Mouse (Mus musculus) layer of hippocampus, adult 6 months (tissue): ENCODE data around the gene Fpr-rs4. TPM values are rescaled to one million over a fixed set of nuclear protein-coding genes. Genes with fewer than 3 reads are reported as not detected.

Experiments
- long read RNA-seq, 2 experiments: library from polyadenylated mRNA; unstranded; transcript quantifications; one replicate each; pipeline ENCODE4 v2.0.0; 2019 to 2020
- polyA plus RNA-seq: library from polyadenylated mRNA; unstranded; fragments of <200 nt; fragmentation: Nextera tagmentation; gene quantifications from 2 replicates; pipeline ENCODE4 v1.2.3, GENCODE M21; 2021

The Fpr-rs4 gene
- polyA plus RNA-seq = not detected in 2 replicates
- long read RNA-seq, experiment 1 = 0 reads
- long read RNA-seq, experiment 2 = 0 reads

DNA sequence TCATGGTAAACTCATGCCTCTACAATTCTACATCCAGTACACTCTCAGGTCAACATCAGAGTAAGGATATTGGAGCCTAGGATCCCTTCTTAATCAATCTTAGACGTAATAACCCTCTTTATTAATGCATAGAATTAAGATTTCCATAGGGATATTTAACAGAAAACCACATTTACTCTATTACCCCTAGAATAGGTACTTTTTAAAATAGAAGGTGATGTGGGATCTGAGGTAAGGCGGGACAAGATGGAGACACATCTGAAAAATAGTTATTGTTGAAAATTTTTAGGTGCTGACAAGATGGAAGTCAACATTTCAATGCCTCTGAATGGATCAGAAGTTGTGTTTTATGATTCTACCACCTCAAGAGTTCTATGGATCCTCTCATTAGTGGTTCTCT, at the start of gene Fpr-rs4:
Fpr-rs4 (plus strand) TSS at position 301 of the 400 bp plus-strand sequence.

DNA sequence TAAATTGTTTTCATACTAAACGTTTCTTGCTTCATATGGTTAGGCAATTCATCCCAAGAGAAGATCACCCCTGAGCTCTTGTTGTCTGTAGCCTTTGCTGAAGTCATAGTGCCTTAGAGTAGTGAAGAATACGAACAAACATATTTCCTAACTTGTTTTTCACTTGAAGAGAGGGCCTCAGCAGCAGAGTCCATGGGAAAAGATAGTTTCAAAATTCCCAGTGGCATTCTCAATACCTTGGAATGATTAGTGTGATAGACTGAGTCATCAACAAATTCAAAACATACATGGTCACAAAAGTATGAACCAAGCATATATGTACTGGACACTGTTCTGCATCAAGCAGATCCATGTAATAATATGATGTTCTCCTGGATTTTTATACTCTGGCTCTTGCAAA, 27.6 kb downstream of the Fpr-rs4 start, which contains the start of gene Vmn2r124:
Vmn2r124 (plus strand) TSS at position 301 of the 400 bp plus-strand sequence.

Other genes starting within 250 kb of the Fpr-rs4 start
- gene Spaca6, start 194.6 kb upstream of the Fpr-rs4 start, polyA plus RNA-seq = 2.4 and 3.6 TPM in 2 replicates
- 0.80 and 0.94 TPM in 2 replicates for gene Has1, start 166.5 kb upstream of the Fpr-rs4 start, polyA plus RNA-seq
- not detected in 2 replicates for gene Fpr1, start 137.8 kb upstream of the Fpr-rs4 start, polyA plus RNA-seq
- not detected in 2 replicates for gene Fpr2, start 133.9 kb upstream of the Fpr-rs4 start, polyA plus RNA-seq
- gene Fpr3, start 133.9 kb upstream of the Fpr-rs4 start, polyA plus RNA-seq = not detected in 2 replicates
- gene Vmn2r124, start 27.7 kb downstream of the Fpr-rs4 start, polyA plus RNA-seq = not detected in 2 replicates
- not detected in 2 replicates for gene Vmn2r91, start 63.3 kb downstream of the Fpr-rs4 start, polyA plus RNA-seq
- not detected in 2 replicates for gene Vmn2r92, start 130.2 kb downstream of the Fpr-rs4 start, polyA plus RNA-seq